Mouse (Mus musculus): ENCODE data around the gene Khk.
"Not testable (repeated sequence)": the region's sequence is repeated elsewhere in the genome, so short reads cannot be mapped to it uniquely, and the experiment has no call there.

Gene Khk

DNA sequence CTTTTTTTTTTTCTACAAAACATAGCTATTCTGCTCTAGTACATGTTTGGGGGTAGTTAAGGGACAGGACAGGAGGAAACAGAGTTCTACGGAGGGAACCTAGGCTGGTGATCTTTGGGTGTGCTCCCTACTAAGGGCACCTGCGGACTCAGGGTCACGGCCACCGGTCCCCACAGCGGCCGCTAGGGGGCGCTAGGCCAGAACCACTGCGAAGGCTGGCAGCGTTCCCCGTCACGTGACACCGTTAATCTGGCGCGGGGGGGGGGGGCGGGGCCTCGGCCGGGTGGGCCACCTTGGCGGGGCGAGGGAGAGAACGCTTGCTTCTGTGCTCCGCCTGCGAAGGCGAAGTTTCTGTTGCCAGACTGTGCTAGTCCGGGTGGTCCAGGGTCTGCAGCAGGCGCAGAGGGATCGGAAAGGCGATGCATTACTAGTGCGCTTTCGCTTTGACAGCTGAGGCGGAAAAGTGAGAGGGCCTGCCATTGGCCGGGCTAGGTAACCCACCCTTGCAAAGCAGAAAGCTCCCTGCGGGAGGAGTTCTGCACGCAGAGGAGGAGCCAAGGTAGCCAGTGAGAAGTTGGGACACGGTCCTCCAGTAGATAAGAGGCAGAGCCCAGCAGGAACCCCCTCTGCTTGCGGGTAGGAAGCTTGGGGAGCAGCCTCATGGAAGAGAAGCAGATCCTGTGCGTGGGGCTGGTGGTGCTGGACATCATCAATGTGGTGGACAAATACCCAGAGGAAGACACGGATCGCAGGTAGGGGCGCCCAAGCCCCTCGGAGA lies at the start of gene Khk:
Gene Khk, plus strand, starts transcription at position 176 of the 778 bp plus-strand sequence.
- DNase-seq, result peak; percentile 98

GRCm38 (mm10) chr5:30872574-30872973 lies 48.7 kb upstream of the Khk start:
- DNase-seq, result no peak

- no peak for DNase-seq
These were observed 46.9 kb upstream of the Khk start for GRCm38 (mm10) chr5:30874365-30874764.

DNA sequence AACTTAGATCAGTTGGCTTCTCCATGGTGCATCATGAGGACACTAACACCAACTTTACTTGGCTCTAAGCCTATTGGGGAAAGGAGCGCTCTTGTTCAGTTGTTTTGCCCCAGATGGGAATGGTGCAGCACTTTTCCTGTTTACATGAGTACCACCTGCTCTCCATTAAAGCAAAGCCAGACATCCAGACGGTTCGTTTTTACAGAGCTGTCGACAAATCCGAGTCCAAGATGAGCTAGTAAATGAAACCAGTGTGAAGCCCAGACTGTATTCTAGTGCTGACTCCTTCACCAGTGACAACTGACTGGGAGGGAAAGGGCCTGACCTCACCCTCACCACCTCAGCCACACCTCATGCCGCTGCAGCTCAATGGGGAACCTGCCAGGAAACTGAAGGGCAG lies 42.6 kb upstream of the Khk start:
- DNase-seq, result no peak

GRCm38 (mm10) chr5:30879347-30879943 lies 41.8 kb upstream of the Khk start:
- DNase-seq, result no peak

- DNase-seq, result not testable (repeated sequence)
These were observed 39.4 kb upstream of the Khk start for GRCm38 (mm10) chr5:30881839-30882238.

GRCm38 (mm10) chr5:30886209-30886608 lies 35.0 kb upstream of the Khk start:
- no peak for DNase-seq

DNA sequence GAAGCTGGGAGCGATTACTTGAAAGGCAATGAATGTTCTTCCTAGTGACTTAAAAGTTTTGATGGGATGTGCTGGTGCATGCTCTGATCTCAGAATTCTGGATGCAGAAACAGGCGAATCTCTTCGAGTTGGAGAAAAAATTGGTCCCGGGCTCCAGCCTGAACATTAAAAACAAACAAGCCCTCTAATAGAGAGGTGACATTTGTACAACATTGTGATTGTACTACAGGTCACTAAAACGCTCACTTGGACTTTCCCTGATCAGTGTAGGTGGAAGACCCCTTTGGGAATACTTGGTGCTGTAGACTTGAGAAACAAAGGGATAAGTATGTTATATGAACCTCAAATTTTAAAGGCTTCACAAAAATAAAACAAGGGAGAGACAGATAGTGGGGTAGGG lies 34.5 kb upstream of the Khk start:
- no peak for DNase-seq

GRCm38 (mm10) chr5:30887331-30887761 lies 33.9 kb upstream of the Khk start:
- peak; percentile 49 for DNase-seq

- peak; percentile 93 for DNase-seq
These were observed 33.3 kb upstream of the Khk start for GRCm38 (mm10) chr5:30887858-30888336.

GRCm38 (mm10) chr5:30888337-30889087 lies 32.7 kb upstream of the Khk start, which contains the start of gene Agbl5:
TSS of gene Agbl5 (plus strand) at chr5:30888694.
- DNase-seq, result peak; percentile 97

DNA sequence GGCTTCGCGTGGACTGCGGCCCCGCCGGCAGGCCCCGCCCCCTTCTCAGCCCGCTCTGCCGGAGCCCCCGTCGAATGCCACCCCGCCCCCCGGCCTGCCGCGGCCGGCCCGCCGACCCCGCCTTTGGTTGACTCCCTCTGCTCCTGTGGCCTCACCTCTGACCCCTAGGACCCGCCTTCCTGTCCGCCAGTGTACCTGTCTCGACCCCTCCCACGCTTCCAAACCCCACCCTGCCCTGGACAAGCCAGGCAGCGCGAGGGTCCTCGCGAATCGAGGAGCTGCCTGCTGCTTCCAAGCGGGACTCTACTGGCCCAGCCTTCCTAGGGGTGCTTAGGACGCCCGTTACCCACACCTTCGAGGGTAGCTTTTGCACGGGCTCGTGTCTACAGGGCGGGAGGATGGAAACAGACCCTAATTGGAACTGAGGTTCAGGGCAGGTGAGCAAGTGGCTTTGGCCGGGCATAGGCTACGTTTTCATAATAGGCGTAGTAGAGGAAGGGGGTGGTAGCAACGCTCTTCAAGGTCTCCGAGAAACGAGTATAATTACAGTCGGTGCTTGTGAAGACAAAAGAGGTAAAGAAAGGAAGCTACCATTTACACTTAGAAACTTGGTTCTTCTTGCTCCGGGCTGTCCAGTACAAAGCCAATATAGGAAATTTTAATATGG lies 32.0 kb upstream of the Khk start:
- no peak for DNase-seq

DNA sequence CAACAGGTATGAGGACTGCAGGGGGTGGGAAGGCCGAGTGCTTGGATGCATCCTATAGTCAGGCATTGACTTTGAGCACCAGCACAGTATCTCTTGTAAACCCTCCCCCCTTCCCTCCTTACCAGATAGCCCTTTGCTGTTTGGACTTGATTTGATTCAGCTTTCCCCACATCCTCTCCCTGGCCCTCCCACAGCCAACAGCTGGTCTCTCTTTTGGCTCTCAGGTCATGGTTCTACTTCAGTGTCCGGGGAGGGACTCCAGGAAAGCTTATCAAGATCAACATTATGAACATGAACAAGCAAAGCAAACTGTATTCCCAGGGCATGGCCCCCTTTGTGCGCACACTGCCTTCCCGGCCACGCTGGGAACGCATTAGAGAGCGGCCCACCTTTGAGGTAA lies 30.9 kb upstream of the Khk start:
- DNase-seq, result no peak

- no peak for DNase-seq
These were observed 19.4 kb upstream of the Khk start for GRCm38 (mm10) chr5:30901860-30902259.

- DNase-seq, result peak; percentile 92
These were observed 13.7 kb upstream of the Khk start, which contains the start of gene Ost4 for GRCm38 (mm10) chr5:30907413-30908059. TSS of gene Ost4 (minus strand) at chr5:30907788.

- DNase-seq, result no peak
These were observed 12.6 kb upstream of the Khk start for GRCm38 (mm10) chr5:30908426-30909299.

DNA sequence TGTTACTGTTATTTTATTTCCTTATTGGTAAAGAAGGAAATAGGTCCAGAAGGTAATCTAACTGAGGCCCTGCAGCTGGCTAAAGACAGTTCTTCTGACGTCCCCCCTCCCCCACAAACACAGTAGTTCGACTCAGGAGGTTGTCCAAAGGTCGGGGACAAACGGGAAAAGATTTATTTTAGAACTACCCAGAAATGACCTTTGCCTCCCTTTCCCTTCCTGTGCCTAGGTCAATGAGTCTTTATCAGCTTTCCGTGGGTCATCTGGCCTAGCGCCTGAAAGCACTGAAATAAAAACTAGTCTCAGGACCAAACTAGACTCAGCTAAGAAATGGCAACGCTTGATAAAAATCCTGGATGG lies 12.0 kb upstream of the Khk start:
- no peak for DNase-seq

DNA sequence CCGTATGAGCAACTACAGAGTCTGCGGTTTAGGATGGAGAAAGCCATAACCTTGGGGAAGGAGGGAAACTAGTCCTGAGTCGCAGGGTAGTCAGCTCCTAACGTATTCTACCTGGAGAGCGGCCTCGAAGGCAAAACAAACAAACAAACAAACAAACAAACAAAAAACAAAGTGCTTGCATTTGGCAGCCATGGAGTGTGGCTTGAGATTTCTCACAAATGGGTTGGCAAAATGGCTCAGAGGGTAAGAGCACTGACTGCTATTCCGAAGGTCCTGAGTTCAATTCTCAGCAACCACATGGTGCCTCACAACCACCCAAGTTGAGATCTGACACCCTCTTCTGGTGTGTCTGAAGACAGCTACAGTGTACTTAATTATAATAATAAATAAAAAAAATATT lies 11.4 kb upstream of the Khk start:
- DNase-seq, result no peak

DNA sequence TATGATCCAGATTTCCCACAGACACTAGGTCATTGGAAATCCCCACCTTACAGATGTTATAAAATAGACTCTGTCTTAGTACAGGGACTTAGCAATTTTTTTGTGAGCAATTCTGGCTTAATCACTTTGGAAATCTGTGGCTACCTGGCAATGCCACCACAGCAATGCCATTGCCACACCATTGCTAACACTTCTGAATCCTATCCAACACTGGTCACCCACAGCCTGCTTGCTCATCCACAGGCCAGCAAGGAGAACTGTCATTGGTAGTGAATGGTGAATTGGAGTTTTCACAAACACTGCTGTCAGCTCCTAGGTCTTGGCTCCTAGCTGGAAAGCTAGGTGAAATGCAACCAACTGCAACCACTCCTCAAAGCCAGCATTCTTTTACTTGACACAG lies 10.8 kb upstream of the Khk start:
- DNase-seq, result no peak

DNA sequence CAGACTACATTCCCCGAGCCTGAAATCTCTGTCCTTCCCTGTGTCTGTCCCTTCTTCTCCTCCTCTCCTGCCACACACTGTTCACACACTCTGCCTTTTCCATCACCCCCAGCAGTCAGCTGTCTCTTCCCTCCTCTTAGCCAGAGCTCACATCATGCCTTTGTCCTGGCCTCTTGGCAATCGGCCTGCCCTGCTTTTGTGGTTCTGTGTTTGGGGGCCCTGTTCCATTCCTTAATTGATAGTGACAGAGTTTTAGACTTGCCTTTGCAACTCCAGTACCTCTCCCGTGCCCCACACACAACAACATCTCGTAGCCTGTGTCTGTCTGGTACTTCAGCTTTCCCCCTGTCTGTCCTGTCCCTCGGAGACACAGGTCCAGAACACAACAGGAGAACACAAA lies 9.1 kb upstream of the Khk start:
- no peak for DNase-seq

- no peak for DNase-seq
These were observed 8.0 kb upstream of the Khk start, which contains the start of gene Emilin1 for GRCm38 (mm10) chr5:30913060-30913841. TSS of gene Emilin1 (plus strand) at chr5:30913402.
